Mouse (Mus musculus): ENCODE results near the gene Gm20696. TPM values are rescaled to one million over a fixed set of nuclear protein-coding genes. Genes with fewer than 3 reads are reported as not detected.
A peak's percentile ranks its signal among the peaks of the same experiment; 100 is the strongest.

Gm20696 gene
- polyA plus RNA-seq, 1 experiment from 2014 or later: 1.9 TPM

DNA sequence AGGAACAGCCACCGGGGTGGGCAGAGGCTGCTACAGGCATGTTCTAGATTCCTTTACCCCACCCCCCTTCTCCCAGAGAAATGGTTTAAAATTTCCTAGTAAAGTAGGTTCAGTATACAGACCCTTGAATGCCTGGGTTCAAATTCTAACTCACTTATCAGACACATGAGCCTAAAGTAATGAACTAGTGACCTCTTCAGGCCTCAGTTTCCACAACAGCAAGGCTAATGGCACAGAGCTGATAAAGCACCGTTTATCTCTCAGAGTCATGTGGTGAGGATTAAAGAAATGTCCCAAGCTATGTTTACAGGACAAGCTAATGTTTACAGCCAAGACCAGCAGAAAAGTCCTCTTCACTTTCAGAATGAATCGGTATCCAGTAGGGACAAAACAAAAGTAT is 173.7 kb downstream of the Gm20696 start:
- H3K9me3 ChIP-seq (replicated peaks; ENCODE audit: control insufficient read depth, low read length): no peaks in the 10 kb centered on the region
- no peak overlapping the region for H3K9ac ChIP-seq (ENCODE audit: low read length)
- no peaks in the 10 kb centered on the region for H3K27me3 ChIP-seq (ENCODE audit: control insufficient read depth, insufficient read depth, low read length)
- no peaks in the 10 kb centered on the region for H3K36me3 ChIP-seq (ENCODE audit: control insufficient read depth, insufficient read depth, low read length)
- no peak for ATAC-seq (ENCODE audit: insufficient read depth, low FRiP score)
- H3K4me3 ChIP-seq (replicated peaks; ENCODE audit: low read length): no peak overlapping the region
- no peak overlapping the region for H3K27ac ChIP-seq (ENCODE audit: low read length)
- WGBS: 12% methylated on average over 3 of the region's 3 CpGs
- H3K4me1 ChIP-seq (ENCODE audit: control insufficient read depth, insufficient read depth, low read length): peaks cover 18% of the 10 kb centered on the region
- H3K4me2 ChIP-seq (ENCODE audit: low read depth, low read length): no peak overlapping the region

DNA sequence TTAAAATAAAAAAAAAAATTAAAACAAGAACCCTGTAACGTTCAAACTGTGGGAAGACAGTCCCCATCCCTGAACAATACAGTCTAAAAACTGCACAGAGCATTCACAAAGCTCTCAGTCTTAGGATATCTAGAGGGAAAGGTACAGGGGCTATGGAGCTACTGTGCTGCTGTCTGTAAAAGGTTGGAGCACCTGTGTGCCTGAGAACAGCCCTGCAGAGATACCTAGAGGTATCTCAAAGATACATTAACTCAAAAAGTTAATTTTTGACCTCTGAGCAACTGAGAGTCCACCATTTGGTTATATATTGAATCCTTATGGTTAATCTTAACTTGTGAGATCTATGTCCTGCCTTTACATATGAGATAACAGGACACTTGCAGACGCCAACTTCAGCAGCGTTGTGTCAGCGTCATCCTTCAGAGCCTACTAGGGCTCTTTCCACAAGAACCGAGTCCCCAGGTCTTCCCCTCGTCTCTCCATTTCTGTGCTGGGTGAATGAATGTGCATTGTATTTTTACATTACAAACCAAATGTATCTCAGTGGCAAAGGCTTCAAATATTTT is 174.5 kb downstream of the Gm20696 start:
- no peaks in the 10 kb centered on the region for H3K27me3 ChIP-seq (ENCODE audit: control insufficient read depth, insufficient read depth, low read length)
- H3K4me3 ChIP-seq (replicated peaks; ENCODE audit: low read length): no peak overlapping the region
- H3K4me1 ChIP-seq (ENCODE audit: control insufficient read depth, insufficient read depth, low read length): peaks cover 16% of the 10 kb centered on the region
- ATAC-seq (ENCODE audit: insufficient read depth, low FRiP score): no peak
- no peaks in the 10 kb centered on the region for H3K36me3 ChIP-seq (ENCODE audit: control insufficient read depth, insufficient read depth, low read length)
- H3K9ac ChIP-seq (ENCODE audit: low read length): no peak overlapping the region
- no peaks in the 10 kb centered on the region for H3K9me3 ChIP-seq (replicated peaks; ENCODE audit: control insufficient read depth, low read length)
- no peak overlapping the region for H3K4me2 ChIP-seq (ENCODE audit: low read depth, low read length)
- WGBS: 62% methylated on average over 6 of the region's 6 CpGs
- H3K27ac ChIP-seq (ENCODE audit: low read length): no peak overlapping the region

DNA sequence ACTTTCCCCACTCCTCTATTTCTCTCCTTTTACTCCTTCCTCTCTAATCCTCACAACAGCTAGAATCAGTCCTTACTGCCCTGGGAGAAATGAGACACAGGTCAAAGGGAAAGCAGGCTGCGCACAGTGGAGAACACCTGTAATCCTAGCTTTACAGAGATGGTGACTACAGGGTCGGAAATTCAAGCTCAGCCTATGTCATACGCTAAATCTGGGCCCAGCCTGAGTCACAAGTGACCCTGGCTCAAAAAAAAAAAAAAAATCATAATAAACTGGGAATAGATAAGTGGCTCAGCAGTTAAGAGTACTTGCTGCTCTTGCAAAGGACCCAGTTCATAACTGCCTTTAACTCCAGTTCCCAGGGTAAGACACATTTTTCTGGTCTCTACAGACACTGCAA is 175.5 kb downstream of the Gm20696 start:
- H3K9ac ChIP-seq (ENCODE audit: low read length): no peak overlapping the region

GRCm38 (mm10) chr6:99489900-99490648 is 176.5 kb downstream of the Gm20696 start:
- ATAC-seq (ENCODE audit: insufficient read depth, low FRiP score): no peak
- whole genome bisulfite sequencing: 69% methylated on average over 8 of the region's 8 CpGs
- 0 out of 2 replicates have a peak overlapping the region, but pooled peaks have one; percentile 15 for H3K27ac ChIP-seq (ENCODE audit: low read length)

More for the DNA sequence above, 175.5 kb downstream of the Gm20696 start:
- ATAC-seq (ENCODE audit: insufficient read depth, low FRiP score): no peak
- WGBS: 81% methylated on average over 3 of the region's 3 CpGs
- no peaks in the 10 kb centered on the region for H3K36me3 ChIP-seq (ENCODE audit: control insufficient read depth, insufficient read depth, low read length)
- H3K4me3 ChIP-seq (replicated peaks; ENCODE audit: low read length): no peak overlapping the region
- no peaks in the 10 kb centered on the region for H3K27me3 ChIP-seq (ENCODE audit: control insufficient read depth, insufficient read depth, low read length)
- H3K27ac ChIP-seq (ENCODE audit: low read length): no peak overlapping the region
- no peak overlapping the region for H3K4me2 ChIP-seq (ENCODE audit: low read depth, low read length)
- peaks cover 10% of the 10 kb centered on the region for H3K4me1 ChIP-seq (ENCODE audit: control insufficient read depth, insufficient read depth, low read length)
- H3K9me3 ChIP-seq (replicated peaks; ENCODE audit: control insufficient read depth, low read length): no peaks in the 10 kb centered on the region

GRCm38 (mm10) chr6:99489423-99489822 is 177.2 kb downstream of the Gm20696 start:
- Histone ChIP-seq H3K27me3 (ENCODE audit: control insufficient read depth, insufficient read depth, low read length) (no peaks in the 10 kb centered on the region), H3K9ac (ENCODE audit: low read length) (no peak overlapping the region), H3K4me2 (ENCODE audit: low read depth, low read length) (no peak overlapping the region), H3K4me1 (ENCODE audit: control insufficient read depth, insufficient read depth, low read length) (peaks cover 23% of the 10 kb centered on the region), H3K4me3 (replicated peaks; ENCODE audit: low read length) (no peak overlapping the region), H3K27ac (ENCODE audit: low read length) (0 out of 2 replicates have a peak overlapping the region, but pooled peaks have one; percentile 4), H3K36me3 (ENCODE audit: control insufficient read depth, insufficient read depth, low read length) (no peaks in the 10 kb centered on the region), H3K9me3 (replicated peaks; ENCODE audit: control insufficient read depth, low read length) (no peaks in the 10 kb centered on the region)
- WGBS: 65% methylated on average over 10 of the region's 10 CpGs
- ATAC-seq (ENCODE audit: insufficient read depth, low FRiP score): no peak

More at GRCm38 (mm10) chr6:99489900-99490648, 176.5 kb downstream of the Gm20696 start:
- no peaks in the 10 kb centered on the region for H3K9me3 ChIP-seq (replicated peaks; ENCODE audit: control insufficient read depth, low read length)
- H3K9ac ChIP-seq (ENCODE audit: low read length): no peak overlapping the region
- H3K4me2 ChIP-seq (ENCODE audit: low read depth, low read length): no peak overlapping the region
- no peaks in the 10 kb centered on the region for H3K27me3 ChIP-seq (ENCODE audit: control insufficient read depth, insufficient read depth, low read length)
- no peak overlapping the region for H3K4me3 ChIP-seq (replicated peaks; ENCODE audit: low read length)
- no peaks in the 10 kb centered on the region for H3K36me3 ChIP-seq (ENCODE audit: control insufficient read depth, insufficient read depth, low read length)
- H3K4me1 ChIP-seq (ENCODE audit: control insufficient read depth, insufficient read depth, low read length): peaks cover 19% of the 10 kb centered on the region

DNA sequence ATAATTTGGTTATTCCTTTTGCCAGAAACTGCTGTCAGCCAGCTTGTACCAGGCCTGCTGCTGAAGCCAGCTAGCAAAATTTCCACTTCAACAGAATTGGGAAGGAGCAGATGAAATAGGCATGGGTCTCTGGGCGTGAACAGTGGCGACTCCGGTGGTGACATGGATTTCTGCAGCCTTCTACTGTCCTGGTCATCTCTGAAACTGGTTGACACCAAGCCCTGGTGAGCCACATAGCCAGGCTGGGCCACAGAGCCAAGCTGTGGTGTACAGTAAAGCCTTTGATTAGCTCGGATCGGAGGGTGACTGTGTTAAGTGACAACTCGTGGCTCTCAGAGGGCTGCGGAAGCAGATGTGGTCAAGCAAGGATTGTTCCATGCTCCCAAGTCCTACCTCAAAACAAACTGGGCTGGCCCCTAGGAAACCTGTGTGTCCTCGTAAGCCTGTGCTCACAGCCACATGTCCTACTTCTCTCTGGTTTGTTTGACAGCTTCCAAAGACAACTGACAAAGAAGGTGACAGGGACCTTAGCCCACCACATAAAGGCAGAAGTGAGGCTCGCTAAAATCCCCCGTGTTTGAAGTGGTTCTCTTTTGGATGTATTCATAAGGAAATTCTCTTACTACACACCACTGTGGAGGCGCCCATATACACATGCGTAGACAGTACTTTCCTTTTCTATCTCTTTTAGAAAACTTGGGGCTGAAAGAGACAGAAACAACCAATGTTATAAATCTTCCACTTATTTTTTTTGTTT is 180.5 kb downstream of the Gm20696 start:
- H3K36me3 ChIP-seq (ENCODE audit: control insufficient read depth, insufficient read depth, low read length): no peaks in the 10 kb centered on the region
- H3K27ac ChIP-seq (ENCODE audit: low read length): peak overlapping the region; percentile 97
- H3K9ac ChIP-seq (ENCODE audit: low read length): peak overlapping the region; percentile 44
- ATAC-seq (ENCODE audit: insufficient read depth, low FRiP score): no peak
- H3K9me3 ChIP-seq (replicated peaks; ENCODE audit: control insufficient read depth, low read length): no peaks in the 10 kb centered on the region
- WGBS: 71% methylated on average over 12 of the region's 12 CpGs
- H3K4me2 ChIP-seq (ENCODE audit: low read depth, low read length): no peak overlapping the region; the same call in 1 of the 2 replicates
- no peaks in the 10 kb centered on the region for H3K27me3 ChIP-seq (ENCODE audit: control insufficient read depth, insufficient read depth, low read length)
- no peak overlapping the region for H3K4me3 ChIP-seq (replicated peaks; ENCODE audit: low read length)
- H3K4me1 ChIP-seq (ENCODE audit: control insufficient read depth, insufficient read depth, low read length): peaks cover 25% of the 10 kb centered on the region

GRCm38 (mm10) chr6:99485217-99485883 is 181.2 kb downstream of the Gm20696 start:
- Histone ChIP-seq H3K27me3 (ENCODE audit: control insufficient read depth, insufficient read depth, low read length) (no peaks in the 10 kb centered on the region), H3K4me1 (ENCODE audit: control insufficient read depth, insufficient read depth, low read length) (peaks cover 24% of the 10 kb centered on the region), H3K9ac (ENCODE audit: low read length) (peak overlapping the region; percentile 61), H3K36me3 (ENCODE audit: control insufficient read depth, insufficient read depth, low read length) (no peaks in the 10 kb centered on the region), H3K4me2 (ENCODE audit: low read depth, low read length) (peak overlapping the region; percentile 48), H3K9me3 (replicated peaks; ENCODE audit: control insufficient read depth, low read length) (no peaks in the 10 kb centered on the region), H3K27ac (ENCODE audit: low read length) (peak overlapping the region; percentile 97), H3K4me3 (replicated peaks; ENCODE audit: low read length) (0 out of 2 replicates have a peak overlapping the region, but pooled peaks have one; percentile 5)
- peak; percentile 95 for ATAC-seq (ENCODE audit: insufficient read depth, low FRiP score)
- WGBS: 30% methylated on average over 20 of the region's 20 CpGs

DNA sequence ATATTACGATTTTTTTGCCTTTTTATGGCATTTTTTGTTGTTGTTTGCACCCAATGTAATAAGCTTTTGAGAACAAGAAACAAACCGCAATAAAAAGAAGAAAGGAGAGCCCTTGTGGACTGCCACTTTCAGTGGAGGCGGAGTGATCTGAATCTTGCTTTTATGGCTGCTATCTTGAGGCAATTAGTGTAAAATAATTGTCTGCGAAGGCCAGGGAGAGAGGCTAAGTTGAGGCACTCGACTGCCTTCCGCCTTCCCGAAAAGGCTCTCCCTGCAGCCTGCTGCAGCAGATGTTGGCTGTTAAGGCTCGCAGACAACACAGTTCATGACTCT is 181.7 kb downstream of the Gm20696 start:
- Histone ChIP-seq H3K4me2 (ENCODE audit: low read depth, low read length) (peak overlapping the region; percentile 48), H3K4me1 (ENCODE audit: control insufficient read depth, insufficient read depth, low read length) (peaks cover 24% of the 10 kb centered on the region), H3K9me3 (replicated peaks; ENCODE audit: control insufficient read depth, low read length) (no peaks in the 10 kb centered on the region), H3K27me3 (ENCODE audit: control insufficient read depth, insufficient read depth, low read length) (no peaks in the 10 kb centered on the region), H3K9ac (ENCODE audit: low read length) (peak overlapping the region; percentile 61), H3K4me3 (replicated peaks; ENCODE audit: low read length) (0 out of 2 replicates have a peak overlapping the region, but pooled peaks have one; percentile 5), H3K36me3 (ENCODE audit: control insufficient read depth, insufficient read depth, low read length) (no peaks in the 10 kb centered on the region), H3K27ac (ENCODE audit: low read length) (peak overlapping the region; percentile 97)
- no peak; the same call in 1 of the 2 replicates for ATAC-seq (ENCODE audit: insufficient read depth, low FRiP score)
- WGBS: 39% methylated on average over 8 of the region's 8 CpGs

Data from stomach, embryonic 16.5 days (tissue).